In the genomic region with DNA sequence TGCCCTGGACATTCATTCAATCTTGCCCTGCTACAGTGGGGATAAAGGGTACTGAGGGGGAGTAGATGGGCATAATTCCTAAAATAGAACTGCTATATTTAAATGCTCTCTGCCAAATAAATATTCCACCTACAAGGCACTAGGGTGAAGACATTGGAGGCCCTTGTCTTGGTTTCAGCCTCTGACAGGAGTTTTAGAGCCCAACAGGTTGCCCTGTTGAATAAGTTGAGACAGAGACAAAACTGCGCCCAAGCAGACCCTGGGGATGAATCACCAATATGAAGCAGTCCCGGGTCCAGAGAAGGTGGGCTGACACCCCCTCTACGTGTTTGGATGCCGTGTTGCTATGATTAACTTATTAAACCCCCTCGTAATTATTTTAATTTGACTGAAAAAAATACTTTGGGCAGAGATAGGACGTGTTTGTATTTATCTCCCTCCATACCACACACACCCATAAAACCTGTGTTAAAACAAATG, we compare ENCODE assay signal across 22 mouse cellular contexts. TPM values are rescaled to one million over a fixed set of nuclear protein-coding genes. Genes with fewer than 3 reads are reported as not detected.
A peak's percentile ranks its signal among the peaks of the same experiment; 100 is the strongest.
DNase-seq lines count a peak whose midpoint lies in the region; ATAC-seq and TF ChIP-seq lines count a peak whose summit lies in the region.
"Had no signal": no experiment of that assay in that cellular context is flagged by ENCODE, and none has a peak within 500 bp of the region (broad histone marks: within the 10 kb centered on the region; RNA-seq: fewer than 3 reads in every experiment).

No protein-coding gene starts in this region.

- TF ChIP-seq CTCF in midbrain, postnatal 0 days (IDR thresholded peaks at IDR 0.05) = no peak

- no peaks in the 10 kb centered on the region for H3K36me3 ChIP-seq in midbrain, embryonic 10.5 days
- no peaks in the 10 kb centered on the region for H3K36me3 ChIP-seq in midbrain, postnatal 0 days (ENCODE audit: insufficient read depth, low read length)
- no peaks in the 10 kb centered on the region for H3K36me3 ChIP-seq in hindbrain, embryonic 12.5 days
- H3K36me3 ChIP-seq in midbrain, embryonic 15.5 days (replicated peaks) = no peaks in the 10 kb centered on the region
- H3K36me3 ChIP-seq: heart, embryonic 15.5 days; lung, embryonic 15.5 days; neural tube, embryonic 12.5 days had no signal

- H3K4me1 ChIP-seq in midbrain, embryonic 10.5 days = peaks cover 92% of the 10 kb centered on the region
- no peaks in the 10 kb centered on the region for H3K4me1 ChIP-seq in midbrain, postnatal 0 days (ENCODE audit: insufficient read depth, low read length)
- H3K4me1 ChIP-seq in hindbrain, embryonic 12.5 days = peaks cover 52% of the 10 kb centered on the region
- H3K4me1 ChIP-seq in midbrain, embryonic 15.5 days = peaks cover 25% of the 10 kb centered on the region; the same call in 1 of the 2 replicates

- H3K4me2 ChIP-seq in midbrain, postnatal 0 days (ENCODE audit: low read depth, low read length, poor library complexity, severe bottlenecking) = no peak overlapping the region
- peak overlapping the region; percentile 77 for H3K4me2 ChIP-seq in hindbrain, embryonic 12.5 days (replicated peaks)
- H3K4me2 ChIP-seq in midbrain, embryonic 15.5 days = no peak overlapping the region
- H3K4me2 ChIP-seq: heart, embryonic 15.5 days; lung, embryonic 15.5 days; neural tube, embryonic 12.5 days had no signal

- ATAC-seq in midbrain, postnatal 0 days (ENCODE audit: low FRiP score) = no peak
- ATAC-seq in hindbrain, embryonic 12.5 days (ENCODE audit: low FRiP score) = no peak
- ATAC-seq in midbrain, embryonic 15.5 days (replicated peaks) = no peak
- ATAC-seq: Patski had no signal

- no peaks in the 10 kb centered on the region for H3K9me3 ChIP-seq in midbrain, embryonic 10.5 days (replicated peaks)
- H3K9me3 ChIP-seq in midbrain, postnatal 0 days (ENCODE audit: low read length) = no peaks in the 10 kb centered on the region
- no peaks in the 10 kb centered on the region for H3K9me3 ChIP-seq in hindbrain, embryonic 12.5 days (replicated peaks)
- H3K9me3 ChIP-seq in midbrain, embryonic 15.5 days = no peaks in the 10 kb centered on the region
- H3K9me3 ChIP-seq: heart, embryonic 15.5 days; lung, embryonic 15.5 days; neural tube, embryonic 12.5 days had no signal

- H3K27ac ChIP-seq in midbrain, embryonic 10.5 days (replicated peaks) = peak overlapping the region; percentile 93
- no peak overlapping the region for H3K27ac ChIP-seq in midbrain, postnatal 0 days (ENCODE audit: low read depth, low read length)
- H3K27ac ChIP-seq in hindbrain, embryonic 12.5 days = 0 out of 2 replicates have a peak overlapping the region, but pooled peaks have one; percentile 17
- H3K27ac ChIP-seq in midbrain, embryonic 15.5 days = peak overlapping the region; percentile 77
- H3K27ac ChIP-seq: heart, embryonic 15.5 days; liver, embryonic 14.5 days; lung, embryonic 15.5 days; macrophage; neural tube, embryonic 12.5 days had no signal

- peak; percentile 12 for DNase-seq in embryo, embryonic 10 days (ENCODE audit: low spot score)
- no peak for DNase-seq in embryo, embryonic 11 days
- peak; percentile 43 for DNase-seq in midbrain, embryonic 10.5 days (ENCODE audit: low spot score)
- DNase-seq in midbrain, postnatal 0 days (ENCODE audit: low spot score) = no peak
- DNase-seq in gastrocnemius, adult 8-10 months (ENCODE audit: low spot score in 2 of 2) = no peak
- DNase-seq in cerebellum, postnatal 25 days = no peak
- DNase-seq: adrenal gland, postnatal 10 days; cerebellum, adult 9-10 months; gastrocnemius, postnatal 14 days; kidney, adult 11 months; spleen, adult 18-20 months; thymus, adult 2 months had no signal

- WGBS in midbrain, embryonic 10.5 days = 2% methylated on average over 6 of the region's 6 CpGs
- 5% methylated on average over 6 of the region's 6 CpGs for WGBS in midbrain, postnatal 0 days
- WGBS in hindbrain, embryonic 12.5 days = 8% methylated on average over 6 of the region's 6 CpGs
- WGBS in midbrain, embryonic 15.5 days = 7% methylated on average over 6 of the region's 6 CpGs

- H3K27me3 ChIP-seq in midbrain, embryonic 10.5 days (ENCODE audit: low read depth, poor library complexity, severe bottlenecking) = peaks cover 100% of the 10 kb centered on the region
- H3K27me3 ChIP-seq in midbrain, postnatal 0 days (ENCODE audit: insufficient read depth, low read length) = peaks cover 57% of the 10 kb centered on the region
- peaks cover 86% of the 10 kb centered on the region for H3K27me3 ChIP-seq in hindbrain, embryonic 12.5 days
- peaks cover 79% of the 10 kb centered on the region for H3K27me3 ChIP-seq in midbrain, embryonic 15.5 days (replicated peaks)
- H3K27me3 ChIP-seq: Patski had no signal

- H3K4me3 ChIP-seq in midbrain, embryonic 10.5 days = peak overlapping the region; percentile 60; the same call in 1 of the 2 replicates
- H3K4me3 ChIP-seq in midbrain, postnatal 0 days (ENCODE audit: low read depth, low read length) = no peak overlapping the region
- H3K4me3 ChIP-seq in hindbrain, embryonic 12.5 days = no peak overlapping the region
- H3K4me3 ChIP-seq in midbrain, embryonic 15.5 days = no peak overlapping the region
- H3K4me3 ChIP-seq: heart, embryonic 15.5 days; lung, embryonic 15.5 days; neural tube, embryonic 12.5 days had no signal

- no peak overlapping the region for H3K9ac ChIP-seq in midbrain, postnatal 0 days (replicated peaks; ENCODE audit: low read length, poor library complexity, severe bottlenecking)
- H3K9ac ChIP-seq in hindbrain, embryonic 12.5 days = no peak overlapping the region
- H3K9ac ChIP-seq in midbrain, embryonic 15.5 days = no peak overlapping the region
- H3K9ac ChIP-seq: heart, embryonic 15.5 days; liver, embryonic 14.5 days; lung, embryonic 15.5 days; neural tube, embryonic 12.5 days had no signal

RNA-seq across cellular contexts. Expression of a gene that starts 37.5 kb away (rescaled TPM):
- polyA plus RNA-seq in midbrain, embryonic 10.5 days (2016; fragmentation: Nextera tagmentation; extraction: Ambion mirVana) = 86.8 and 89.2 TPM in 2 replicates
- total RNA-seq in midbrain, postnatal 0 days (2014; rRNA removed) = 38.9 and 43.2 TPM in 2 replicates
- 65.4 and 81.6 TPM in 2 replicates for polyA plus RNA-seq in midbrain, postnatal 0 days (2015; fragmentation: Nextera tagmentation; extraction: Ambion mirVana)
- polyA plus RNA-seq in hindbrain, embryonic 12.5 days (2016; fragmentation: Nextera tagmentation; extraction: Ambion mirVana) = 133 and 146 TPM in 2 replicates
- polyA plus RNA-seq in midbrain, embryonic 15.5 days (2015; fragmentation: Nextera tagmentation; extraction: Ambion mirVana) = 84.8 and 98.4 TPM in 2 replicates
- 10 to 100 TPM; 18.0 to 21.0 (median 20.2) TPM for total RNA-seq in gastrocnemius, adult 8-10 months (2022)
- total RNA-seq: hematopoietic stem cell, adult 5-6 weeks; monocyte, adult 5-6 weeks had no signal
- polyA plus RNA-seq: macrophage had no signal

Comparison
In these comparisons a context has a peak if more than half of its experiments do, and no peak if none do; other contexts are left out.
1. DNase-seq: peak in embryo, embryonic 10 days (single experiment) and midbrain, embryonic 10.5 days (single experiment); none in embryo, embryonic 11 days (single experiment), midbrain, postnatal 0 days (single experiment), gastrocnemius, adult 8-10 months (0 of 2) and cerebellum, postnatal 25 days (0 of 2).